Mouse (Mus musculus) limb, embryonic 12.5 days (tissue): ENCODE measurements around the gene Slc22a4. TPM values are rescaled to one million over a fixed set of nuclear protein-coding genes. Genes with fewer than 3 reads are reported as not detected.
"Not testable (repeated sequence)": the region's sequence is repeated elsewhere in the genome, so short reads cannot be mapped to it uniquely, and the experiment has no call there.

Source experiments
- ATAC-seq: fragments of 200-750 bp; cut with Nextera tagmentation; 2 replicates; pipeline ENCODE4 v1.8.0; 2017; ENCODE audit warnings: low read depth, moderate TSS enrichment; ENCODE audit not compliant: insufficient number of reproducible peaks, insufficient read depth, low FRiP score, low TSS enrichment
- H3K27ac ChIP-seq: fragments of 300-500 bp; sonication (generic); 2 replicates; pipeline ENCODE4 v1.5.1; 2016; ENCODE audit warnings: mild to moderate bottlenecking, moderate library complexity
- H3K27me3 ChIP-seq: fragments of 300-500 bp; sonication (generic); 2 replicates; pipeline ENCODE4 v1.6.1; 2016; ENCODE audit warnings: mild to moderate bottlenecking, moderate library complexity
- H3K36me3 ChIP-seq: fragments of 300-500 bp; sonication (generic); 2 replicates; pipeline ENCODE4 v1.6.1; 2016; ENCODE audit warnings: mild to moderate bottlenecking, moderate library complexity
- H3K4me1 ChIP-seq: fragments of 300-500 bp; sonication (generic); replicated peaks from 2 replicates; pipeline ENCODE4 v1.6.1; 2016
- H3K4me2 ChIP-seq: fragments of 300-500 bp; sonication (generic); 2 replicates; pipeline ENCODE4 v1.6.1; 2016; ENCODE audit warnings: mild to moderate bottlenecking, moderate library complexity
- H3K4me3 ChIP-seq: fragments of 300-500 bp; sonication (generic); replicated peaks from 2 replicates; pipeline ENCODE4 v1.5.1; 2016; ENCODE audit warnings: mild to moderate bottlenecking
- H3K9ac ChIP-seq: fragments of 300-500 bp; sonication (generic); replicated peaks from 2 replicates; pipeline ENCODE4 v1.6.1; 2016; ENCODE audit warnings: mild to moderate bottlenecking, moderate library complexity
- H3K9me3 ChIP-seq: fragments of 300-500 bp; sonication (generic); 2 replicates; pipeline ENCODE4 v1.6.1; 2016; ENCODE audit warnings: mild to moderate bottlenecking, moderate library complexity
- WGBS: fragments of 180-500 bp; shearing (Covaris S2); methylation state at CpG from one replicate; pipeline ENCODE4 v1.1.7; 2016; 5-methylcytosine and 5-hydroxymethylcytosine counted together
- polyA plus RNA-seq: library from polyadenylated mRNA; unstranded; fragments of >200 nt; fragmentation: Nextera tagmentation; extraction: Ambion mirVana; gene quantifications from 2 replicates; pipeline ENCODE4 v1.2.1, GENCODE M21; 2016

Slc22a4 gene
- polyA plus RNA-seq, 1 experiment from 2014 or later, result 1.7 TPM

DNA sequence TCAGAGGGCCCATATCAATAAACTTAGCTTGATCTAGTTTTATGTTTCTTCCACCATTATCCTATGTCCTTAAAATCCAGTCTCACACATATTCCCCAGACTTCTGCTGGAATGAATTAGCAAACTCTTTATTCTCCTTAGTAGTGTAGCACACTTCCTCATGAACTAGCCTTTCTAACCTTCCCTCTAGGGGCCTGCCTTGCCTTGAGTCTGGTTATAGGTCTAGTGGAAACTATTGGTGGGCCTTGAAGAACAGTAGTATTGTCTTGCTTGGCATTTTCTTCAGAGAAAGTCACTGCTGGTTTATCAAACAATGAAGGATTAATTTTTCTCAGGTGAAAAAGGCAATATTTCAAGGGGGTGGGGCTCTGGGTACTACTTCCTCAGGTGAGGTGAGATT is 52.3 kb downstream of the Slc22a4 start:
- Histone ChIP-seq H3K9ac (no peak overlapping the region), H3K4me2 (no peak overlapping the region), H3K4me3 (no peak overlapping the region), H3K27ac (no peak overlapping the region), H3K4me1 (peaks cover 4% of the 10 kb centered on the region; the same call in 1 of the 2 replicates), H3K36me3 (no peaks in the 10 kb centered on the region), H3K9me3 (no peaks in the 10 kb centered on the region), H3K27me3 (peaks cover 13% of the 10 kb centered on the region)
- ATAC-seq, result no peak

- WGBS, result 32% methylated on average over 3 of the region's 3 CpGs
- H3K27ac ChIP-seq, result no peak overlapping the region
- H3K9ac ChIP-seq, result no peak overlapping the region
- ATAC-seq, result no peak
- no peaks in the 10 kb centered on the region for H3K27me3 ChIP-seq
- no peaks in the 10 kb centered on the region for H3K4me1 ChIP-seq
- no peak overlapping the region for H3K4me2 ChIP-seq
- H3K9me3 ChIP-seq, result no peaks in the 10 kb centered on the region
- no peak overlapping the region for H3K4me3 ChIP-seq
- no peaks in the 10 kb centered on the region for H3K36me3 ChIP-seq
Observed at GRCm38 (mm10) chr11:53958984-53959383, 68.9 kb downstream of the Slc22a4 start.

- ATAC-seq, H3K4me3 ChIP-seq, H3K36me3 ChIP-seq, H3K9me3 ChIP-seq, H3K4me2 ChIP-seq, H3K4me1 ChIP-seq, H3K9ac ChIP-seq, H3K27me3 ChIP-seq, H3K27ac ChIP-seq: not testable (repeated sequence)
- 42% methylated on average over 4 of the region's 4 CpGs for WGBS
Observed at GRCm38 (mm10) chr11:53958176-53958575, 69.7 kb downstream of the Slc22a4 start.

- Histone ChIP-seq H3K36me3 (no peaks in the 10 kb centered on the region), H3K9ac (no peak overlapping the region), H3K4me2 (no peak overlapping the region), H3K9me3 (no peaks in the 10 kb centered on the region), H3K27ac (no peak overlapping the region), H3K4me1 (no peaks in the 10 kb centered on the region), H3K27me3 (no peaks in the 10 kb centered on the region), H3K4me3 (no peak overlapping the region)
- ATAC-seq, result no peak
- 95% methylated on average over 1 of the region's 1 CpGs for WGBS
Observed at GRCm38 (mm10) chr11:53956636-53957035, 71.3 kb downstream of the Slc22a4 start.

DNA sequence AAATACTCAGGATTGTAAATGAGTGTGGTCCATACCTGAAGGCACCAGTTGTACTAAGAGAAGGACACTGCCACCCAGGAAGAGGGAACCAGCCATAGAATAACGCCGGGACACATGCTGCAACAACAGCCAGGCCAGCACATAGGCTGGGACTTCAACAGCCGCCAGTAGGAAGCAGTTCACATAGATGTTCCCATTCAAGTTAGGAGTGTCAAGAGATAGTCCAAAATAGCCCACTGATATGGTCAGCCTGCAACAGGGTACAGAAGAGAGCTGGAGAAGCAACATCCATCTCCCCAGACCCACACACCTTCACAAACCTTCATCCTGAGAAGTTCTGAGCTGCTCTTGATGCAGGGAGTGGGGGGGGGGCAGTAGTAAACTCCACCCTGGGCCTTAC is 73.2 kb downstream of the Slc22a4 start:
- H3K9ac ChIP-seq, result no peak overlapping the region
- no peak overlapping the region for H3K4me3 ChIP-seq
- H3K4me1 ChIP-seq, result no peaks in the 10 kb centered on the region
- H3K27me3 ChIP-seq, result no peaks in the 10 kb centered on the region
- H3K27ac ChIP-seq, result no peak overlapping the region
- no peak overlapping the region for H3K4me2 ChIP-seq
- ATAC-seq, result no peak
- no peaks in the 10 kb centered on the region for H3K36me3 ChIP-seq
- 90% methylated on average over 3 of the region's 3 CpGs for WGBS
- H3K9me3 ChIP-seq, result no peaks in the 10 kb centered on the region

- not testable (repeated sequence) for H3K27me3 ChIP-seq, H3K36me3 ChIP-seq, H3K9me3 ChIP-seq, H3K4me3 ChIP-seq, H3K4me1 ChIP-seq, ATAC-seq, H3K9ac ChIP-seq, H3K27ac ChIP-seq, H3K4me2 ChIP-seq
- 83% methylated on average over 2 of the region's 3 CpGs for WGBS
Observed at GRCm38 (mm10) chr11:53950133-53950532, 77.8 kb downstream of the Slc22a4 start.

Other genes with a start within 250 kb of the Slc22a4 start
- gene Gm12216, start 168.8 kb downstream of the Slc22a4 start, polyA plus RNA-seq, result 0.65 TPM in 1 of 2 replicates, not detected in the other
- 6.4 and 6.7 TPM in 2 replicates for gene Slc22a5, start 136.4 kb downstream of the Slc22a4 start, polyA plus RNA-seq
- 3.1 and 3.2 TPM in 2 replicates for gene Slc22a21, start 47.8 kb downstream of the Slc22a4 start, polyA plus RNA-seq
- 188 and 205 TPM in 2 replicates for gene Pdlim4, start 40.9 kb upstream of the Slc22a4 start, polyA plus RNA-seq
- gene P4ha2, start 72.0 kb upstream of the Slc22a4 start, polyA plus RNA-seq, result 52.7 and 56.6 TPM in 2 replicates
- gene Csf2, start 221.6 kb upstream of the Slc22a4 start, polyA plus RNA-seq, result not detected in 2 replicates
- gene Il3, start 239.2 kb upstream of the Slc22a4 start, polyA plus RNA-seq, result not detected in 2 replicates